Mouse (Mus musculus): Measurements from ENCODE around the gene Prpf38a. TPM values are rescaled to one million over a fixed set of nuclear protein-coding genes. Genes with fewer than 3 reads are reported as not detected.

Prpf38a gene
- total RNA-seq (2017) = 61.5 to 81.5 TPM (median 63.9 TPM) in 3 replicates

- ATAC-seq (replicated peaks; ENCODE audit: insufficient number of reproducible peaks, low FRiP score, low TSS enrichment, poor library complexity, severe bottlenecking) = peak; percentile 100
These were observed at the start of gene Prpf38a, which contains the start of gene Orc1 for GRCm38 (mm10) chr4:108578840-108579742. Prpf38a (minus strand) TSS chr4:108579336. Orc1 (plus strand) TSS chr4:108579423.

GRCm38 (mm10) chr4:108627066-108627465 lies 47.9 kb upstream of the Prpf38a start:
- no peak for ATAC-seq (replicated peaks; ENCODE audit: insufficient number of reproducible peaks, low FRiP score, low TSS enrichment, poor library complexity, severe bottlenecking)

- no peak for ATAC-seq (replicated peaks; ENCODE audit: insufficient number of reproducible peaks, low FRiP score, low TSS enrichment, poor library complexity, severe bottlenecking)
These were observed 42.4 kb upstream of the Prpf38a start for GRCm38 (mm10) chr4:108621504-108621903.

GRCm38 (mm10) chr4:108620536-108620935 lies 41.4 kb upstream of the Prpf38a start:
- ATAC-seq (replicated peaks; ENCODE audit: insufficient number of reproducible peaks, low FRiP score, low TSS enrichment, poor library complexity, severe bottlenecking) = no peak

GRCm38 (mm10) chr4:108619587-108620341 lies 40.6 kb upstream of the Prpf38a start, which contains the start of gene Cc2d1b:
Cc2d1b (plus strand) TSS chr4:108619940.
- peak; percentile 47 for ATAC-seq (replicated peaks; ENCODE audit: insufficient number of reproducible peaks, low FRiP score, low TSS enrichment, poor library complexity, severe bottlenecking)

- ATAC-seq (replicated peaks; ENCODE audit: insufficient number of reproducible peaks, low FRiP score, low TSS enrichment, poor library complexity, severe bottlenecking) = peak; percentile 7; the same call in 1 of the 2 replicates
These were observed 40.0 kb upstream of the Prpf38a start for GRCm38 (mm10) chr4:108619165-108619564.

- no peak for ATAC-seq (replicated peaks; ENCODE audit: insufficient number of reproducible peaks, low FRiP score, low TSS enrichment, poor library complexity, severe bottlenecking)
These were observed 39.5 kb upstream of the Prpf38a start for GRCm38 (mm10) chr4:108618586-108618985.

- no peak for ATAC-seq (replicated peaks; ENCODE audit: insufficient number of reproducible peaks, low FRiP score, low TSS enrichment, poor library complexity, severe bottlenecking)
These were observed 31.8 kb upstream of the Prpf38a start for GRCm38 (mm10) chr4:108610935-108611334.

- no peak for ATAC-seq (replicated peaks; ENCODE audit: insufficient number of reproducible peaks, low FRiP score, low TSS enrichment, poor library complexity, severe bottlenecking)
These were observed 29.5 kb upstream of the Prpf38a start for GRCm38 (mm10) chr4:108608651-108609050.

- ATAC-seq (replicated peaks; ENCODE audit: insufficient number of reproducible peaks, low FRiP score, low TSS enrichment, poor library complexity, severe bottlenecking) = no peak
These were observed 22.7 kb upstream of the Prpf38a start for GRCm38 (mm10) chr4:108601870-108602269.

GRCm38 (mm10) chr4:108598306-108598705 lies 19.2 kb upstream of the Prpf38a start:
- ATAC-seq (replicated peaks; ENCODE audit: insufficient number of reproducible peaks, low FRiP score, low TSS enrichment, poor library complexity, severe bottlenecking) = no peak

- no peak for ATAC-seq (replicated peaks; ENCODE audit: insufficient number of reproducible peaks, low FRiP score, low TSS enrichment, poor library complexity, severe bottlenecking)
These were observed 16.6 kb upstream of the Prpf38a start for GRCm38 (mm10) chr4:108595785-108596184.

GRCm38 (mm10) chr4:108593376-108593775 lies 14.2 kb upstream of the Prpf38a start:
- no peak for ATAC-seq (replicated peaks; ENCODE audit: insufficient number of reproducible peaks, low FRiP score, low TSS enrichment, poor library complexity, severe bottlenecking)

- ATAC-seq (replicated peaks; ENCODE audit: insufficient number of reproducible peaks, low FRiP score, low TSS enrichment, poor library complexity, severe bottlenecking) = no peak
These were observed 741 bp upstream of the Prpf38a start for GRCm38 (mm10) chr4:108579743-108580411.

GRCm38 (mm10) chr4:108572644-108573043 lies 6.5 kb downstream of the Prpf38a start:
- ATAC-seq (replicated peaks; ENCODE audit: insufficient number of reproducible peaks, low FRiP score, low TSS enrichment, poor library complexity, severe bottlenecking) = no peak

GRCm38 (mm10) chr4:108565026-108565425 lies 14.1 kb downstream of the Prpf38a start:
- ATAC-seq (replicated peaks; ENCODE audit: insufficient number of reproducible peaks, low FRiP score, low TSS enrichment, poor library complexity, severe bottlenecking) = no peak

- ATAC-seq (replicated peaks; ENCODE audit: insufficient number of reproducible peaks, low FRiP score, low TSS enrichment, poor library complexity, severe bottlenecking) = no peak
These were observed 39.4 kb downstream of the Prpf38a start for GRCm38 (mm10) chr4:108539701-108540100.

Data from monocyte, adult 5-6 weeks (primary cell).